Mouse (Mus musculus): ENCODE measurements around the gene Nsdhl. TPM values are rescaled to one million over a fixed set of nuclear protein-coding genes. Genes with fewer than 3 reads are reported as not detected.
A peak's percentile ranks its signal among the peaks of the same experiment; 100 is the strongest.

The Nsdhl gene
- total and polyA plus RNA-seq, 3 experiments = 19.4 to 23.1 TPM; not detected in 1

DNA sequence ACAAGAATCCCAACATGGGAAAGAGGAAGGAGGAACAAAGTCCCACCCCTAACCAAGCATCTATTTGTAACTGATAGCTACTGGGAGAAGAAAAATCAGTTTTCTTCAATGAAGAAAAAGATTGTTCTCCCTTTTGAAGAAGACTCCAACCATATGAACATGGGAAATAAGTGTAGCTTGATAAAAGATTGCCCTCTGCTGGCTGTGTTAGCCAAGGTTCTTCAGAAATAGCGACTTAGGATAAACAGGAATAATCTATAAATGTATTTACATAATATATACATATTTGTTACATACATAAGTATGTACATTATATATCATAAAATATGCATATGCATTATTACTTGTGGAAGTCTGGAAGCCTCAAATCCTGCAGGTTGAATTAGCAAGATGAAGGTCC lies 15.8 kb upstream of the Nsdhl start:
- Histone ChIP-seq H3K79me2 (ENCODE audit: control insufficient read depth, insufficient read depth, low read length, poor library complexity) (no peaks in the 10 kb centered on the region), H3K4me3 (ENCODE audit: control insufficient read depth in 1 of 2, insufficient read depth in 1 of 2, low read depth in 2 of 2, low read length in 2 of 2) (no peak overlapping the region), H3K36me3 (ENCODE audit: control insufficient read depth in 1 of 2, insufficient read depth in 2 of 2, low read length in 2 of 2) (no peaks in the 10 kb centered on the region), H3K9me3 (replicated peaks; ENCODE audit: insufficient read depth, low read length) (no peaks in the 10 kb centered on the region), H3K9ac (ENCODE audit: control insufficient read depth, low read depth, low read length, poor library complexity, severe bottlenecking) (no peak overlapping the region), H3K27me3 (ENCODE audit: control insufficient read depth in 1 of 2, insufficient read depth in 2 of 2, low read length in 2 of 2) (no peaks in the 10 kb centered on the region), H3K4me1 (ENCODE audit: control insufficient read depth in 1 of 2, insufficient read depth in 2 of 2, low read length in 2 of 2) (no peaks in the 10 kb centered on the region), H3K27ac (ENCODE audit: control insufficient read depth, low read depth, low read length) (no peak overlapping the region)
- TF ChIP-seq GABPA (IDR thresholded peaks at IDR 0.05; ENCODE audit: low read depth, low read length) (no peak), POLR2A (IDR thresholded peaks at IDR 0.05; ENCODE audit: control insufficient read depth in 1 of 2, insufficient read depth in 1 of 2, low read depth in 1 of 2, low read length in 2 of 2, poor library complexity in 1 of 2) (no peak), POLR2AphosphoS5 (IDR thresholded peaks at IDR 0.05; ENCODE audit: borderline replicate concordance, low read depth, low read length) (no peak), CHD2 (IDR thresholded peaks at IDR 0.05; ENCODE audit: low read length) (no peak), ZC3H11A (IDR thresholded peaks at IDR 0.05; ENCODE audit: low read depth, low read length) (no peak), HCFC1 (IDR thresholded peaks at IDR 0.05; ENCODE audit: low read depth, low read length) (no peak), RAD21 (IDR thresholded peaks at IDR 0.05; ENCODE audit: low read depth, low read length) (peak; percentile 21), CTCF (IDR thresholded peaks at IDR 0.05 in 2 of 3, conservative IDR thresholded peaks at IDR 0.05 in 1 of 3; ENCODE audit: control insufficient read depth in 1 of 3, insufficient read depth in 1 of 3, low read depth in 2 of 3, low read length in 3 of 3, poor library complexity in 1 of 3, severe bottlenecking in 1 of 3) (peak in 1 of 3 experiments; percentile 21; a peak in 1 of 6 replicates), KAT2A (conservative IDR thresholded peaks at IDR 0.05; ENCODE audit: low read depth, low read length) (no peak), MAFK (IDR thresholded peaks at IDR 0.05; ENCODE audit: borderline replicate concordance, low read depth, low read length) (no peak), SIN3A (IDR thresholded peaks at IDR 0.05; ENCODE audit: low read length) (no peak), POLR2AphosphoS2 (IDR thresholded peaks at IDR 0.05; ENCODE audit: low read length) (no peak), JUND (IDR thresholded peaks at IDR 0.05; ENCODE audit: low read depth, low read length) (no peak), MAZ (IDR thresholded peaks at IDR 0.05; ENCODE audit: low read depth, low read length) (no peak), MAX (IDR thresholded peaks at IDR 0.05; ENCODE audit: low read length) (no peak), ELF1 (IDR thresholded peaks at IDR 0.05; ENCODE audit: low read depth, low read length) (no peak), CHD1 (IDR thresholded peaks at IDR 0.05; ENCODE audit: low read depth, low read length) (no peak)
- peak; percentile 8 for DNase-seq (ENCODE audit: low read depth, low spot score)

DNA sequence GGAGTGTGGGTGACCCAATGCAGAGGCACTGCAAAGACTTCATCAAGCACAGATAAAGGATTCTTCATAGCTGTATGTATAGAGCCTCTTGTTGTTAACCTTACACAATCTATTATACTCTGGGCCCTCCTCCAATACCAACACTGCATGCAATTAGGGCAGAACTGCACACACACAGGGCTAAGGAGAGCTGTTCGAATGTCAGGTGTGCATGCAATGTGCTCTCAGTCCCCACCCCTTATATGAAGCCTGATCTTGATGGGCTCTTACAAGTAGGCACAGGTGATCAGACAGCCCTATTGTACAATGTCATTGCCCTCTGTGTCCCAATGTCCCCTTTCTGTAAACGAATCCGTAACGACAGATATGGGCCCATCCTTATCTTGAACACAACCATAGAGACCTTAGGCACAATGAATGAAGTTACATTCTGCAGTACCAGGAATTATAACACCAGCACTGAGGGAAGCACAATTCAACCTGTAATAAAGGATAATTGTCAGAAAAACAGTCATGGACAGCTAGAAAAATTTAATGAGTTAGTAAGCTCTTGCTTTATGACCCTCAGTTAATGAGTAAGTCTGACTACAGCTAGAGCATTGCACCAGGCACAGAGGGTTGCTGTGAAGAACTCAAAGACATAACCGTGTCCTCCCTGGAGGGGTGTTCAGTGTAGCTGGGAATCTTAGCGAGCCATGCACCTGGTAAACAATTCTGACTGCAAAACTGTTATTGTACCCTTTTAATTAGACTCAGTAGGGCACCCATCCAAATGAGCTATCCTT lies 10.5 kb upstream of the Nsdhl start:
- DNase-seq (ENCODE audit: low read depth, low spot score) = no peak
- no peak overlapping the region for H3K27ac ChIP-seq (ENCODE audit: control insufficient read depth, low read depth, low read length)
- no peak for TF ChIP-seq ZNF384 (IDR thresholded peaks at IDR 0.05; ENCODE audit: low read depth, low read length)
- H3K9ac ChIP-seq (ENCODE audit: control insufficient read depth, low read depth, low read length, poor library complexity, severe bottlenecking) = no peak overlapping the region
- H3K4me3 ChIP-seq (ENCODE audit: control insufficient read depth in 1 of 2, insufficient read depth in 1 of 2, low read depth in 2 of 2, low read length in 2 of 2) = no peak overlapping the region
- H3K27me3 ChIP-seq (ENCODE audit: control insufficient read depth in 1 of 2, insufficient read depth in 2 of 2, low read length in 2 of 2) = no peaks in the 10 kb centered on the region
- H3K36me3 ChIP-seq (ENCODE audit: control insufficient read depth in 1 of 2, insufficient read depth in 2 of 2, low read length in 2 of 2) = no peaks in the 10 kb centered on the region
- H3K79me2 ChIP-seq (ENCODE audit: control insufficient read depth, insufficient read depth, low read length, poor library complexity) = no peaks in the 10 kb centered on the region
- H3K9me3 ChIP-seq (replicated peaks; ENCODE audit: insufficient read depth, low read length) = no peaks in the 10 kb centered on the region
- peaks cover 0 to 5% of the 10 kb centered on the region in 2 experiments; a peak in 2 of 4 replicates for H3K4me1 ChIP-seq (ENCODE audit: control insufficient read depth in 1 of 2, insufficient read depth in 2 of 2, low read length in 2 of 2)

Measured in MEL (cell line).